Mouse (Mus musculus): Measurements from ENCODE around the gene Ppm1e. TPM values are rescaled to one million over a fixed set of nuclear protein-coding genes. Genes with fewer than 3 reads are reported as not detected.

The Ppm1e gene
- total and polyA plus RNA-seq, 3 experiments: 0.64 to 0.86 (median 0.74) TPM

- no peak overlapping the region for H3K27ac ChIP-seq (ENCODE audit: insufficient read depth, low read depth)
- no peaks in the 10 kb centered on the region for H3K79me2 ChIP-seq (replicated peaks; ENCODE audit: control insufficient read depth, extremely low read depth, insufficient read depth, poor library complexity, severe bottlenecking)
- in situ Hi-C loops (cut with MboI; ENCODE audit: low pct_ligation_motif_present, low pct_unique_long_range_greater_than_20kb, low sequenced_read_pairs): no loop called here
- TF ChIP-seq GABPA (IDR thresholded peaks at IDR 0.05; ENCODE audit: insufficient replicate concordance, low read depth, low read length): no peak
- no peak for TF ChIP-seq ELF1 (IDR thresholded peaks at IDR 0.05; ENCODE audit: low read depth, low read length)
- no peak for TF ChIP-seq MEF2A (IDR thresholded peaks at IDR 0.05; ENCODE audit: borderline replicate concordance, low read depth, low read length)
- peaks cover 0 to 4% of the 10 kb centered on the region in 2 experiments; a peak in 2 of 4 replicates for H3K4me1 ChIP-seq (ENCODE audit: control insufficient read depth in 1 of 2, insufficient read depth in 2 of 2)
- H3K4me2 ChIP-seq (ENCODE audit: insufficient read depth, low read depth, poor library complexity, severe bottlenecking): no peak overlapping the region
- no peak overlapping the region for H3K4me3 ChIP-seq (replicated peaks in 1 of 3; ENCODE audit: low read depth in 2 of 3, low read length in 2 of 3, poor library complexity in 1 of 3)
- DNase-seq (ENCODE audit: extremely low read depth): no peak
- no peaks in the 10 kb centered on the region for H3K27me3 ChIP-seq (replicated peaks)
- no peak overlapping the region for H3K9ac ChIP-seq (ENCODE audit: insufficient read depth, low read depth)
- no peaks in the 10 kb centered on the region for H3K36me3 ChIP-seq (replicated peaks in 1 of 2; ENCODE audit: control insufficient read depth in 1 of 2, insufficient read depth in 1 of 2, low read length in 1 of 2)
- dilution Hi-C loops (cut with MboI; ENCODE audit: extremely low pct_ligation_motif_present, extremely low pct_unique_long_range_greater_than_20kb, low sequenced_read_pairs): no loop called here
- peaks cover 2% of the 10 kb centered on the region for H3K9me3 ChIP-seq (replicated peaks; ENCODE audit: low read length)
These were observed 87.3 kb downstream of the Ppm1e start for GRCm38 (mm10) chr11:87271479-87271878.

- Histone ChIP-seq H3K27ac (ENCODE audit: insufficient read depth, low read depth) (no peak overlapping the region), H3K4me1 (ENCODE audit: control insufficient read depth in 1 of 2, insufficient read depth in 2 of 2) (no peaks in the 10 kb centered on the region), H3K79me2 (replicated peaks; ENCODE audit: control insufficient read depth, extremely low read depth, insufficient read depth, poor library complexity, severe bottlenecking) (no peaks in the 10 kb centered on the region), H3K27me3 (replicated peaks) (no peaks in the 10 kb centered on the region), H3K9ac (ENCODE audit: insufficient read depth, low read depth) (no peak overlapping the region), H3K4me3 (replicated peaks in 1 of 3; ENCODE audit: low read depth in 2 of 3, low read length in 2 of 3, poor library complexity in 1 of 3) (no peak overlapping the region), H3K9me3 (replicated peaks; ENCODE audit: low read length) (peaks cover 2% of the 10 kb centered on the region), H3K36me3 (replicated peaks in 1 of 2; ENCODE audit: control insufficient read depth in 1 of 2, insufficient read depth in 1 of 2, low read length in 1 of 2) (no peaks in the 10 kb centered on the region), H3K4me2 (ENCODE audit: insufficient read depth, low read depth, poor library complexity, severe bottlenecking) (no peak overlapping the region)
- in situ Hi-C loops (cut with MboI; ENCODE audit: low pct_ligation_motif_present, low pct_unique_long_range_greater_than_20kb, low sequenced_read_pairs) (no loop called here), dilution Hi-C loops (cut with MboI; ENCODE audit: extremely low pct_ligation_motif_present, extremely low pct_unique_long_range_greater_than_20kb, low sequenced_read_pairs) (no loop called here)
- DNase-seq (ENCODE audit: extremely low read depth): no peak
- TF ChIP-seq CTCF (conservative IDR thresholded peaks at IDR 0.05 in 1 of 2, IDR thresholded peaks at IDR 0.05 in 1 of 2; ENCODE audit: low read depth in 2 of 2, low read length in 2 of 2) (no peak), POLR2AphosphoS2 (IDR thresholded peaks at IDR 0.05; ENCODE audit: low read depth, low read length) (no peak), ZMIZ1 (IDR thresholded peaks at IDR 0.05; ENCODE audit: low read depth, low read length) (no peak), CHD1 (IDR thresholded peaks at IDR 0.05; ENCODE audit: low read depth, low read length) (no peak), USF2 (conservative IDR thresholded peaks at IDR 0.05; ENCODE audit: low read depth, low read length) (no peak), NELFE (IDR thresholded peaks at IDR 0.05; ENCODE audit: low read depth, low read length) (no peak), KAT2A (IDR thresholded peaks at IDR 0.05; ENCODE audit: insufficient replicate concordance, low read length) (no peak), JUN (IDR thresholded peaks at IDR 0.05; ENCODE audit: insufficient read depth, low read depth, low read length) (no peak), MEF2A (IDR thresholded peaks at IDR 0.05; ENCODE audit: borderline replicate concordance, low read depth, low read length) (no peak), PAX5 (IDR thresholded peaks at IDR 0.05; ENCODE audit: low read length) (no peak)
These were observed 87.9 kb downstream of the Ppm1e start for GRCm38 (mm10) chr11:87270958-87271357.

- H3K36me3 ChIP-seq (replicated peaks in 1 of 2; ENCODE audit: control insufficient read depth in 1 of 2, insufficient read depth in 1 of 2, low read length in 1 of 2): no peaks in the 10 kb centered on the region
- H3K4me1 ChIP-seq (ENCODE audit: control insufficient read depth in 1 of 2, insufficient read depth in 2 of 2): no peaks in the 10 kb centered on the region
- no peak overlapping the region for H3K4me3 ChIP-seq (replicated peaks in 1 of 3; ENCODE audit: low read depth in 2 of 3, low read length in 2 of 3, poor library complexity in 1 of 3)
- no peak overlapping the region for H3K4me2 ChIP-seq (ENCODE audit: insufficient read depth, low read depth, poor library complexity, severe bottlenecking)
- H3K79me2 ChIP-seq (replicated peaks; ENCODE audit: control insufficient read depth, extremely low read depth, insufficient read depth, poor library complexity, severe bottlenecking): no peaks in the 10 kb centered on the region
- TF ChIP-seq MAZ (IDR thresholded peaks at IDR 0.05; ENCODE audit: low read depth, low read length) (no peak), ZKSCAN1 (IDR thresholded peaks at IDR 0.05; ENCODE audit: borderline replicate concordance, low read depth, low read length) (no peak), ZNF384 (IDR thresholded peaks at IDR 0.05; ENCODE audit: low read depth, low read length) (no peak), MXI1 (IDR thresholded peaks at IDR 0.05; ENCODE audit: low read depth, low read length) (no peak), EP300 (IDR thresholded peaks at IDR 0.05; ENCODE audit: low read length) (no peak), RCOR1 (conservative IDR thresholded peaks at IDR 0.05; ENCODE audit: low read depth, low read length) (no peak), UBTF (IDR thresholded peaks at IDR 0.05; ENCODE audit: low read depth, low read length) (no peak), GABPA (IDR thresholded peaks at IDR 0.05; ENCODE audit: insufficient replicate concordance, low read depth, low read length) (no peak), E2F4 (IDR thresholded peaks at IDR 0.05; ENCODE audit: insufficient replicate concordance, low read depth, low read length) (no peak), ZC3H11A (IDR thresholded peaks at IDR 0.05; ENCODE audit: low read depth, low read length) (no peak), MYC (IDR thresholded peaks at IDR 0.05; ENCODE audit: low read depth, low read length) (no peak), RAD21 (IDR thresholded peaks at IDR 0.05; ENCODE audit: low read depth, low read length) (no peak), ETS1 (conservative IDR thresholded peaks at IDR 0.05; ENCODE audit: low read depth, low read length) (no peak), SIN3A (IDR thresholded peaks at IDR 0.05; ENCODE audit: low read length) (no peak)
- H3K27me3 ChIP-seq (replicated peaks): no peaks in the 10 kb centered on the region
- in situ Hi-C loops (cut with MboI; ENCODE audit: low pct_ligation_motif_present, low pct_unique_long_range_greater_than_20kb, low sequenced_read_pairs): no loop called here
- H3K9me3 ChIP-seq (replicated peaks; ENCODE audit: low read length): peaks cover 2% of the 10 kb centered on the region
- no peak overlapping the region for H3K9ac ChIP-seq (ENCODE audit: insufficient read depth, low read depth)
- dilution Hi-C loops (cut with MboI; ENCODE audit: extremely low pct_ligation_motif_present, extremely low pct_unique_long_range_greater_than_20kb, low sequenced_read_pairs): no loop called here
- H3K27ac ChIP-seq (ENCODE audit: insufficient read depth, low read depth): no peak overlapping the region
- no peak for DNase-seq (ENCODE audit: extremely low read depth)
These were observed 88.4 kb downstream of the Ppm1e start for GRCm38 (mm10) chr11:87270446-87270845.
